In genomic region chr9:37358713-37359330, GRCm38 (mm10) we compare ENCODE assay signal across 8 mouse cellular contexts. TPM values are rescaled to one million over a fixed set of nuclear protein-coding genes. Genes with fewer than 3 reads are reported as not detected.
DNase-seq lines count a peak whose midpoint lies in the region; ATAC-seq lines count a peak whose summit lies in the region.

No protein-coding gene starts in this region.

- H3K27me3 ChIP-seq in forebrain, embryonic 16.5 days (replicated peaks; ENCODE audit: control insufficient read depth, insufficient read depth, low read length): no peaks in the 10 kb centered on the region

- no peaks in the 10 kb centered on the region for H3K9me3 ChIP-seq in forebrain, embryonic 16.5 days (ENCODE audit: control insufficient read depth, low read length)

- H3K36me3 ChIP-seq in forebrain, embryonic 16.5 days (ENCODE audit: control insufficient read depth, insufficient read depth): no peaks in the 10 kb centered on the region

- peak; percentile 29 for DNase-seq in cerebellum, adult 11-12 months
- no peak for DNase-seq in cerebellum, adult 8-10 months
- peak; percentile 63 for DNase-seq in brain, adult 2 months (ENCODE audit: low read depth, low spot score)
- DNase-seq in lung, postnatal 25 days (ENCODE audit: low spot score): peak; percentile 57
- DNase-seq in thymus, postnatal 0 days (ENCODE audit: low spot score): no peak
- no peak for DNase-seq in urinary bladder, postnatal 10 days (ENCODE audit: low spot score)
- no peak for DNase-seq in urinary bladder, adult 18-20 months (ENCODE audit: low spot score in 2 of 2)

- H3K9ac ChIP-seq in forebrain, embryonic 16.5 days (replicated peaks; ENCODE audit: low read depth, low read length): no peak overlapping the region

- 11% methylated on average over 7 of the region's 7 CpGs for WGBS in forebrain, embryonic 16.5 days

- H3K27ac ChIP-seq in forebrain, embryonic 16.5 days (ENCODE audit: low read length): peak overlapping the region; percentile 64

- H3K4me1 ChIP-seq in forebrain, embryonic 16.5 days (replicated peaks; ENCODE audit: control insufficient read depth, insufficient read depth, low read length): peaks cover 15% of the 10 kb centered on the region

- H3K4me2 ChIP-seq in forebrain, embryonic 16.5 days (ENCODE audit: low read length): no peak overlapping the region

- no peak overlapping the region for H3K4me3 ChIP-seq in forebrain, embryonic 16.5 days (replicated peaks; ENCODE audit: low read length)

- peak; percentile 69 for ATAC-seq in forebrain, embryonic 16.5 days

RNA-seq across cellular contexts. Expression of gene Hepacam, which starts 8.3 kb away (rescaled TPM):
- 6.3 and 6.6 TPM in 2 replicates for polyA plus RNA-seq in forebrain, embryonic 16.5 days (2015; fragmentation: Nextera tagmentation; extraction: Ambion mirVana)
- 0.10 TPM in 1 of 2 replicates, not detected in the other for polyA plus RNA-seq in thymus, postnatal 0 days (2015; fragmentation: Nextera tagmentation; extraction: Ambion mirVana)

RNA-seq across cellular contexts. Expression of gene Ccdc15, which starts 10.6 kb away (rescaled TPM):
- 8.3 and 9.9 TPM in 2 replicates for polyA plus RNA-seq in forebrain, embryonic 16.5 days (2015; fragmentation: Nextera tagmentation; extraction: Ambion mirVana)
- 11.2 and 14.6 TPM in 2 replicates for polyA plus RNA-seq in thymus, postnatal 0 days (2015; fragmentation: Nextera tagmentation; extraction: Ambion mirVana)

RNA-seq across cellular contexts. Expression of gene Robo4, which starts 42.9 kb away (rescaled TPM):
- polyA plus RNA-seq in forebrain, embryonic 16.5 days (2015; fragmentation: Nextera tagmentation; extraction: Ambion mirVana): 4.5 and 4.6 TPM in 2 replicates
- 2.5 and 3.4 TPM in 2 replicates for polyA plus RNA-seq in thymus, postnatal 0 days (2015; fragmentation: Nextera tagmentation; extraction: Ambion mirVana)

Comparison
In these comparisons a context has a peak if more than half of its experiments do, and no peak if none do; other contexts are left out.
1. DNase-seq: peak in cerebellum, adult 11-12 months (single experiment), brain, adult 2 months (single experiment) and lung, postnatal 25 days (single experiment); none in cerebellum, adult 8-10 months (single experiment), thymus, postnatal 0 days (single experiment), urinary bladder, postnatal 10 days (single experiment) and urinary bladder, adult 18-20 months (0 of 2).